Mouse (Mus musculus) hindbrain, embryonic 15.5 days (tissue): ENCODE results near the gene Mief2. TPM values are rescaled to one million over a fixed set of nuclear protein-coding genes. Genes with fewer than 3 reads are reported as not detected.
A peak's percentile ranks its signal among the peaks of the same experiment; 100 is the strongest.

Source experiments
- ATAC-seq: fragments of 200-750 bp; cut with Nextera tagmentation; 2 replicates; pipeline ENCODE4 v1.8.0; 2017; ENCODE audit warnings: low read depth, moderate number of reproducible peaks, moderate TSS enrichment; ENCODE audit not compliant: low FRiP score
- H3K27ac ChIP-seq: fragments of 300-500 bp; sonication (generic); replicated peaks from 2 replicates; pipeline ENCODE4 v1.5.1; 2015; ENCODE audit warnings: mild to moderate bottlenecking, inconsistent platforms
- H3K27me3 ChIP-seq: fragments of 300-500 bp; sonication (generic); 2 replicates; pipeline ENCODE4 v1.6.1; 2015; ENCODE audit warnings: control low read depth, inconsistent platforms
- H3K36me3 ChIP-seq: fragments of 300-500 bp; sonication (generic); 2 replicates; pipeline ENCODE4 v1.6.1; 2015; ENCODE audit warnings: control low read depth, inconsistent platforms
- H3K4me1 ChIP-seq: fragments of 300-500 bp; sonication (generic); replicated peaks from 2 replicates; pipeline ENCODE4 v1.6.1; 2015; ENCODE audit warnings: control low read depth, inconsistent platforms
- H3K4me2 ChIP-seq: fragments of 300-500 bp; sonication (generic); 2 replicates; pipeline ENCODE4 v1.6.1; 2015; ENCODE audit warnings: moderate library complexity, mild to moderate bottlenecking, inconsistent platforms
- H3K4me3 ChIP-seq: fragments of 300-500 bp; sonication (generic); 2 replicates; pipeline ENCODE4 v1.5.1; 2015; ENCODE audit warnings: mild to moderate bottlenecking, inconsistent platforms
- H3K9ac ChIP-seq: fragments of 300-500 bp; sonication (generic); 2 replicates; pipeline ENCODE4 v1.6.1; 2015; ENCODE audit warnings: inconsistent platforms
- H3K9me3 ChIP-seq: fragments of 300-500 bp; sonication (generic); 2 replicates; pipeline ENCODE4 v1.6.1; 2016; ENCODE audit warnings: control low read depth, inconsistent platforms
- WGBS: fragments of 180-500 bp; shearing (Covaris S2); methylation state at CpG from one replicate; pipeline ENCODE4 v1.1.7; 2015; 5-methylcytosine and 5-hydroxymethylcytosine counted together
- polyA plus RNA-seq: library from polyadenylated mRNA; unstranded; fragments of >200 nt; fragmentation: Nextera tagmentation; extraction: Ambion mirVana; gene quantifications from 2 replicates; pipeline ENCODE4 v1.2.1, GENCODE M21; 2015

Gene Mief2
- polyA plus RNA-seq, 1 experiment from 2014 or later, result 27.0 TPM

DNA sequence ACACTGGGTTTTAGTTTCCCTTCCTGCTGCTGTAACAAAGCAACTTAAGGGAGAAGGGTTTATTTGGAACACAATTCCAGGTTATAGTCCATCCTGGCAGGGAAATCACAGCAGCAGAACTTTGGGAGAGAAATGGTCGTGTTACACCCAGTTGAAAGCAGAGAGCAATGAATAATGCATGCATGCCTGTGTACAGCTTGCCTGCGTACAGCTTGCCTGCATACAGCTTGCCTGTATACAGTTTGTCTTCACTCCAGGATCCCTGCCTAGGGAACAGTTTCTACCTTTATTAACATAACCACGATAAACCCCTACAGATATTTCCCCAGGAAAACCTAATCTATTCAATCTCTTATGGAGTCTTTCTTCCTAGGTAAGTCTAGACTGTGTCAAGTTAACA, 42.6 kb downstream of the Mief2 start:
- no peak overlapping the region for H3K27ac ChIP-seq
- no peaks in the 10 kb centered on the region for H3K36me3 ChIP-seq
- no peak overlapping the region for H3K4me3 ChIP-seq
- H3K27me3 ChIP-seq, result no peaks in the 10 kb centered on the region
- no peak overlapping the region for H3K9ac ChIP-seq
- H3K4me1 ChIP-seq, result peaks cover 18% of the 10 kb centered on the region
- H3K4me2 ChIP-seq, result no peak overlapping the region
- H3K9me3 ChIP-seq, result no peaks in the 10 kb centered on the region
- ATAC-seq, result no peak
- 75% methylated on average over 3 of the region's 3 CpGs for WGBS

DNA sequence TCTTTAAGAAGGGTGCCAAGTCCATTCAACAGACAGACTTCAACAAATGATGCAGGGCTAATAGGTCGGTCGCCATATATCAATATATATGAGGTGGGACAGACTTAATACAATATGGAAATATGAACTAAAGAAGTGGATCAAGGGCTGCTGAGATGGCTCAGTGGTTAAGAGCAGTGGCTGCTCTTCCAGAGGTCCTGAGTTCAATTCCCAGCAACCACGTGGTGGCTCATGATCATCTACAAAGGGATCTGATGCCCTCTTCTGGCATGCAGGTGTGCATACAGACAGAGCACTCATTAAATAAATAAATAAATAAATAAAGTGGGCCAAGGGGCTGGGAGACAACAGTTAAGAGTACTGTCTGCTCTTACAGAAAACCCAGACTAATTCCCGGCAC, 44.0 kb downstream of the Mief2 start:
- Histone ChIP-seq H3K4me1 (peaks cover 27% of the 10 kb centered on the region), H3K9me3 (no peaks in the 10 kb centered on the region), H3K4me3 (no peak overlapping the region), H3K4me2 (no peak overlapping the region), H3K27ac (no peak overlapping the region), H3K36me3 (no peaks in the 10 kb centered on the region), H3K27me3 (no peaks in the 10 kb centered on the region), H3K9ac (no peak overlapping the region)
- ATAC-seq, result no peak
- 81% methylated on average over 4 of the region's 4 CpGs for WGBS

DNA sequence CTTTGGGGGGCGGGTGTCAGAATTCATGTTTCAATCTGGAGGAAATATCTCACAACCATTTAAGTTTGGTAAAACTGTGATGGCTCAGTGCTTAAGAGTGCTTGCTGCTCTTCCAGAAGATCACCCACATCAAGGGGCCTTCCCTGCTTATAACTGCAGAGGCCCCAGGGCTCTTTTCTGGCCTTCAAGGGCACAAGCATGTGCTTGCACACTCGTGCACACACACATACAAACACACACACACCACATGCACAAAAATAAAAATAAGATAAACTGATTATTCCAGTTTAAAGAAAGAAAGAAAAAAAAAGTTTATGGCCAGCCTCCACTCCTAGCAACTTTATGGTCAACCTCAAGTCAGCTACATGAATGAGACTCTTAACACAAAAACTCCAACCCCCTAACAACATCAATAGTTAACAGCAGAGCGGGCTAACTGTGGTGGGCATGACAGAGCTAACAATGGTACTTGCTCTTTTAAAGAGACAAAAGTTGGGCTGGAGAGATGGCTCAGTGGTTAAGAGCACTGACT, 46.0 kb downstream of the Mief2 start:
- H3K9ac ChIP-seq, result no peak overlapping the region
- H3K4me3 ChIP-seq, result no peak overlapping the region

GRCm38 (mm10) chr11:60774841-60775240, 46.6 kb downstream of the Mief2 start:
- peak overlapping the region; percentile 92; the same call in 1 of the 2 replicates for H3K4me2 ChIP-seq
- no peak overlapping the region for H3K9ac ChIP-seq
- no peaks in the 10 kb centered on the region for H3K36me3 ChIP-seq
- peaks cover 49% of the 10 kb centered on the region for H3K4me1 ChIP-seq
- H3K27me3 ChIP-seq, result no peaks in the 10 kb centered on the region
- no peak overlapping the region for H3K4me3 ChIP-seq
- ATAC-seq, result no peak
- 86% methylated on average over 1 of the region's 1 CpGs for WGBS
- no peak overlapping the region for H3K27ac ChIP-seq
- H3K9me3 ChIP-seq, result no peaks in the 10 kb centered on the region

More for the DNA sequence above, 46.0 kb downstream of the Mief2 start:
- Histone ChIP-seq H3K36me3 (no peaks in the 10 kb centered on the region), H3K27me3 (no peaks in the 10 kb centered on the region), H3K27ac (no peak overlapping the region), H3K4me2 (no peak overlapping the region), H3K4me1 (peaks cover 43% of the 10 kb centered on the region), H3K9me3 (no peaks in the 10 kb centered on the region)
- no peak for ATAC-seq
- WGBS, result 85% methylated on average over 3 of the region's 3 CpGs

DNA sequence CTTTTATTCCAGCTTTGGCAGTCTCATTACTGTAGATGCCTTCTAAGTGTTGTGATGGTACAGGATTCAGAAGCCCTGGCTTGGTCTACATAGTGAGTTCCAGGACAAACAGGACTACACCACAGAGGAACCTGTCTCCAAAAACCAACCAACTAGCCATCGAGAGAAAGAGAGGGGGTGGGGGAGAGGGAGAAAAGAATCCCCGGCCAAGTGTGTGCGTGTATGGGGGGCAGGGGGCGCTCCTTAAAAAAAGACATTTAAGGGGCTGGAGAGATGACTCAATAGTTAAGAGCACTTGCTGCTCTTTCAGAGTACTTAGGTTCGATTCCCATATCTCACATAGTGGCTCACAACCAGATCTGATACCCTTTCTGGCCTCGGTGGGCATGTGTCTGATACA, 47.4 kb downstream of the Mief2 start:
- H3K9ac ChIP-seq, result 0 out of 2 replicates have a peak overlapping the region, but pooled peaks have one; percentile 78
- H3K9me3 ChIP-seq, result no peaks in the 10 kb centered on the region
- no peaks in the 10 kb centered on the region for H3K36me3 ChIP-seq
- peak overlapping the region; percentile 90 for H3K4me3 ChIP-seq
- H3K4me2 ChIP-seq, result peak overlapping the region; percentile 92
- WGBS, result 58% methylated on average over 6 of the region's 6 CpGs
- H3K27ac ChIP-seq, result no peak overlapping the region
- H3K4me1 ChIP-seq, result peaks cover 57% of the 10 kb centered on the region
- no peaks in the 10 kb centered on the region for H3K27me3 ChIP-seq
- ATAC-seq, result no peak

DNA sequence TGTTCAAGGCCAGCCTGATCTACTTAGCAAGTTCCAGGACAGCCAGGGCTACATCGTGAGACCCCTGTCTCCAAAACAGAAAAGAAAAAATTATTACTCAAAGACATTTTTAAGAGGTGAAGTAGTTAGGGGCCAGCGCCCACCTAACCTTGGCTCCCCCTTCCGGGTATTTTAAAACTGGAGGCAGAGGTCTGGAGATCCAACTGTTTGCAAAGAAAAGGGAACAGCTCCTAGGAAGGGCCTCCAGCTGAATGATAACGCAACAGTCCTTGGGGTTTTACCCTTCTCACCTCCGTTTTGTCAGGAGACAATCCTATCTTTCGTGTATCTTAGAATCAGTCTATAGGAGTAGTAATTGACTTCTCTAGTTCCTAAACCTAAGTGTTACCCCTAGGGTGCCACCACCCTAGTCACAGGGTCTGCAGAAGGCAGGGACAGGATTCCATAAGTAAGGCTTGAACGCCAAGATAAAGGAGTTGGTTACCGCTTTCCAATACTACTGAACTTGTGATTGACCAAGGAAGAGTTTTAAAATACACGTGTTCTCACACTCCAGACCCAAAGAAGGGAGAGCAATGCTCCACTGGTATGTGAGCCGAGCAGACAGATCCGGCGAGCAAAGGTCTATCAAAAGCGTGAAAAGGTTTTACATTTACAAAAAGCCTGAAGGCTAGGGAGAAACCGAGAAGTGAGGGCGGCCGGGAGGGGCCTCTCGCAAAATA, 48.1 kb downstream of the Mief2 start:
- Histone ChIP-seq H3K9me3 (no peaks in the 10 kb centered on the region), H3K4me3 (peak overlapping the region; percentile 90), H3K27ac (peak overlapping the region; percentile 84; the same call in 1 of the 2 replicates), H3K9ac (peak overlapping the region; percentile 78), H3K4me2 (peak overlapping the region; percentile 92), H3K27me3 (no peaks in the 10 kb centered on the region), H3K4me1 (peaks cover 64% of the 10 kb centered on the region), H3K36me3 (no peaks in the 10 kb centered on the region)
- no peak for ATAC-seq
- WGBS, result 5% methylated on average over 17 of the region's 17 CpGs

GRCm38 (mm10) chr11:60776829-60777740, 48.9 kb downstream of the Mief2 start, which contains the start of the genes Top3a and Smcr8:
Top3a (minus strand) TSS chr11:60777365.
Smcr8 (plus strand) TSS chr11:60777524.
- WGBS, result under 1% methylated on average over 62 of the region's 62 CpGs
- peak; percentile 99 for ATAC-seq
- Histone ChIP-seq H3K4me3 (peak within 1 kb of the TSS; percentile 90), H3K27me3 (no peaks in the 10 kb centered on the region), H3K4me1 (peaks cover 72% of the 10 kb centered on the region), H3K27ac (peak within 1 kb of the TSS; percentile 84), H3K9me3 (no peaks in the 10 kb centered on the region), H3K36me3 (0 out of 2 replicates have a peak, but pooled peaks cover 3% of the 10 kb centered on the region), H3K4me2 (peak within 1 kb of the TSS; percentile 92), H3K9ac (peak within 1 kb of the TSS; percentile 78)

DNA sequence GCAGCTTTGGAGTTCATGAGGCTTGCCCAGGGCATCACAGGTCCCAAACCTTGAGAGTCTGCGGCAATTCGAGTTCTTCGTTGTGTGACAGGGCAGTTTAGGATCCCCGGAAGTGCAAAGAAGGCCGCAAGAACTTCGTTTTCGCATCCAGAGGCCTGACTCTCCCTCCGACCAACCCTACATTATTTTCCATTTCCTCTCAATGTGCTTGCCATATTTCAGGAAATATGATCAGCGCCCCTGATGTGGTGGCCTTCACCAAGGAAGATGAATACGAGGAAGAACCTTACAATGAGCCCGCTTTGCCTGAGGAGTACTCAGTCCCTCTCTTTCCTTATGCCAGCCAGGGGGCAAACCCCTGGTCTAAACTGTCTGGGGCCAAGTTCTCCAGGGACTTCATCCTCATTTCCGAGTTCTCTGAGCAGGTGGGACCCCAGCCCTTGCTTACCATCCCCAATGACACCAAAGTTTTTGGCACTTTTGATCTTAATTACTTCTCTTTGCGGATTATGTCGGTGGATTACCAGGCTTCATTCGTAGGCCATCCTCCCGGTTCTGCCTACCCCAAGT, 49.7 kb downstream of the Mief2 start:
- H3K9me3 ChIP-seq, result no peaks in the 10 kb centered on the region
- ATAC-seq, result no peak
- no peaks in the 10 kb centered on the region for H3K27me3 ChIP-seq
- peak overlapping the region; percentile 78 for H3K9ac ChIP-seq
- H3K27ac ChIP-seq, result peak overlapping the region; percentile 84
- peak overlapping the region; percentile 92 for H3K4me2 ChIP-seq
- H3K4me3 ChIP-seq, result peak overlapping the region; percentile 90
- H3K36me3 ChIP-seq, result 0 out of 2 replicates have a peak, but pooled peaks cover 3% of the 10 kb centered on the region
- WGBS, result 28% methylated on average over 16 of the region's 16 CpGs
- H3K4me1 ChIP-seq, result peaks cover 80% of the 10 kb centered on the region

DNA sequence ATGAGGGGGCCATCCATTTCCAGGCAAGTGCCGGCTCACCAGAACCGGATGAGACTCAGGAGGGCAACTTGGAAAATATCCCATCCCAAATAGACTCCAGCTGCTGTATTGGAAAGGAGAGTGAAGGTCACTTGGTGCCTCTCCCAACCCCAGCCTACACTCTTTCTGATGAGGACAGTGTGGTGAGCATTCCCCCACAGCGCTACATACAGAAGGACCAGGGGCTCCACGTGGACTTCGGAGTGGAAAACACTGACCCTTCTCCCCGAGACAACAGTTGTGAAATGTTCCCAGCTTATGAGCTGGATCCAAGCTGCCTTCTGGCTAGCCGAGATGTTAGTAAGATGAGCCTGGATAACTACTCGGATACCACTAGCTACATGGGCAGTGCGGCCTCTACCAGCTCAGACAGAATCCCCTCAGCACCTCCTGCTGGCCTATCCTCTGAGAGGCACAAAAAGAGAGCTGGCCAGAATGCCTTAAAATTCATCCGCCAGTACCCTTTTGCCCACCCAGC, 51.5 kb downstream of the Mief2 start:
- Histone ChIP-seq H3K4me1 (peaks cover 73% of the 10 kb centered on the region), H3K9me3 (no peaks in the 10 kb centered on the region), H3K36me3 (peaks cover 16% of the 10 kb centered on the region), H3K9ac (no peak overlapping the region), H3K27ac (no peak overlapping the region), H3K4me2 (peak overlapping the region; percentile 44), H3K4me3 (0 out of 2 replicates have a peak overlapping the region, but pooled peaks have one; percentile 3), H3K27me3 (no peaks in the 10 kb centered on the region)
- WGBS, result 87% methylated on average over 10 of the region's 10 CpGs
- ATAC-seq, result no peak
